Mouse (Mus musculus): ENCODE measurements at regions not wholly inside any gene's neighbourhood (a gene's known extent, or its start where the extent isn't known, plus 50 kb on each side); places are given as distances from the start of the nearest gene placed in this dataset.

GRCm38 (mm10) chr9:74797272-74797844, 64.4 kb upstream of the Onecut1 start:
- TF ChIP-seq CTCF (conservative IDR thresholded peaks at IDR 0.05; ENCODE audit: low read length) (no peak), NANOG (IDR thresholded peaks at IDR 0.05; ENCODE audit: borderline replicate concordance, low read length) (no peak)
